Mouse (Mus musculus) liver, embryonic 12.5 days (tissue): ENCODE data around the gene Rbfox3. TPM values are rescaled to one million over a fixed set of nuclear protein-coding genes. Genes with fewer than 3 reads are reported as not detected.

Source experiments
- ATAC-seq: fragments of 200-750 bp; cut with Nextera tagmentation; 2 replicates; pipeline ENCODE4 v1.8.0; 2017; ENCODE audit warnings: moderate number of reproducible peaks, mild to moderate bottlenecking, moderate library complexity
- H3K27ac ChIP-seq: fragments of 300-500 bp; sonication (generic); 2 replicates; pipeline ENCODE4 v1.5.1; 2016; ENCODE audit warnings: mild to moderate bottlenecking
- H3K27me3 ChIP-seq: fragments of 300-500 bp; sonication (generic); replicated peaks from 2 replicates; pipeline ENCODE4 v1.6.1; 2016; ENCODE audit warnings: mild to moderate bottlenecking, moderate library complexity
- H3K36me3 ChIP-seq: fragments of 300-500 bp; sonication (generic); 2 replicates; pipeline ENCODE4 v1.6.1; 2016; ENCODE audit warnings: mild to moderate bottlenecking, moderate library complexity
- H3K4me1 ChIP-seq: fragments of 300-500 bp; sonication (generic); 2 replicates; pipeline ENCODE4 v1.6.1; 2016
- H3K4me2 ChIP-seq: fragments of 300-500 bp; sonication (generic); 2 replicates; pipeline ENCODE4 v1.6.1; 2016; ENCODE audit warnings: mild to moderate bottlenecking, moderate library complexity
- H3K4me3 ChIP-seq: fragments of 300-500 bp; sonication (generic); 2 replicates; pipeline ENCODE4 v1.5.1; 2016; ENCODE audit warnings: mild to moderate bottlenecking, moderate library complexity
- H3K9ac ChIP-seq: fragments of 300-500 bp; sonication (generic); 2 replicates; pipeline ENCODE4 v1.6.1; 2016; ENCODE audit warnings: mild to moderate bottlenecking, moderate library complexity
- H3K9me3 ChIP-seq: fragments of 300-500 bp; sonication (generic); replicated peaks from 2 replicates; pipeline ENCODE4 v1.6.1; 2016; ENCODE audit warnings: mild to moderate bottlenecking, moderate library complexity
- WGBS: fragments of 180-500 bp; shearing (Covaris S2); methylation state at CpG from one replicate; pipeline ENCODE4 v1.1.7; 2016; ENCODE audit not compliant: insufficient replicate concordance; 5-methylcytosine and 5-hydroxymethylcytosine counted together
- polyA plus RNA-seq: library from polyadenylated mRNA; unstranded; fragments of >200 nt; fragmentation: Nextera tagmentation; extraction: Ambion mirVana; gene quantifications from 2 replicates; pipeline ENCODE4 v1.2.1, GENCODE M21; 2016

The Rbfox3 gene
- polyA plus RNA-seq, 1 experiment from 2014 or later: 0.46 TPM

DNA sequence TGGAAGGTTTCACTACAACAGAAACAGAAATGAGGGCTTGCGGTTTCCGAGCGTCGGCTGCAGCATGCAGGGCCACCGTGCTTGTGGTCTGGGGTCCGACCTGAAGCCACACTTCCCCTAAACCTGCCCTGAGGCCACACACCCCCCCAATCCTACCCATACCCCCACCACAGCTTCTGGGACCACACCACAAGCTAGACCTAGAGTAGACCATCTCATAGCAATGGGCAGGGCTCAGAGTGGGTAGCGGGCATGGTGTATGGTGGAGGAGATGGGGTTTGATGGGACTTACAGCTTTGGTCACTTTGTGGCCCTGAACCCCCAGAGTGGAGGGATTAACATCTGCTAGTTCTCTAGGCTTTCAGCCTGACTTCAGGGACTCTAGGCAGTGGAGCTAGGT is 420.2 kb downstream of the Rbfox3 start:
- peaks cover 8% of the 10 kb centered on the region for H3K4me1 ChIP-seq
- WGBS: 76% methylated on average over 7 of the region's 7 CpGs
- H3K27me3 ChIP-seq: peaks cover 17% of the 10 kb centered on the region
- no peaks in the 10 kb centered on the region for H3K9me3 ChIP-seq
- H3K4me2 ChIP-seq: no peak overlapping the region
- no peak overlapping the region for H3K4me3 ChIP-seq
- H3K9ac ChIP-seq: no peak overlapping the region
- no peak overlapping the region for H3K27ac ChIP-seq
- H3K36me3 ChIP-seq: peaks cover 25% of the 10 kb centered on the region
- no peak for ATAC-seq

DNA sequence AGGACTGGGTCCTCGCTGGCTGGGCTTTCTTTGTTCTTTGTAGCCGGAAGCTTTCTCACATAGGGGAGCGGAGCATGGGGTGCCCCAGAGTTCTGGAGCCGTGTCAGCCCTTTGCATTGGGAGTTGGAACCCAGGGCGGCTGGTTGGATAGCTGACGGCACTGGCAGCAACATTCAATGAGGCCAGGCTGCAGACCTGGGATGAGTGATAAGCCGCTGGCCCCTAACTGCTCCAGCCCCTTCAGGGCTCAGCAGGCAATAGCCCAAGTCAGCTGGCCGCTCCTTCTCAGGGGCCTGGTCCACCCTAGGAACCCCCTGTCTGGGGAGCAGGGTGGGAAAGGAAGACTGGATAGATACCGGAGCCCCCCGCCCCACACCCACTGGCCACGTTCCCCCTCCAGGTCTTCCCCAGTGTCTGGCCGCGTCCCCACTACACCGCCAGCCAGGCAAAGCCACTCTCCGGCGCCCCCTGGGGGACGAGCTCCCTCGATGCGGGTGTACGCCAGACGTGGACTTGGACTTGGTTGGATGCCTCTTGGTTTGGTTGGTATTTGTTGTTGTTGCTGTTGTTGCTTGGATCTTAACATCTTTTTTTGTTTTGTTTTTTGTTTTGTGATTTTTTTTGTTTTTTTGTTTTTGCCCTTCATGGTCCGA is 420.7 kb downstream of the Rbfox3 start:
- Histone ChIP-seq H3K27ac (no peak overlapping the region; the same call in 1 of the 2 replicates), H3K9ac (peak overlapping the region; percentile 47), H3K4me2 (peak overlapping the region; percentile 63), H3K27me3 (peaks cover 12% of the 10 kb centered on the region; the same call in 1 of the 2 replicates), H3K4me1 (peaks cover 8% of the 10 kb centered on the region), H3K36me3 (peaks cover 30% of the 10 kb centered on the region), H3K9me3 (no peaks in the 10 kb centered on the region), H3K4me3 (peak overlapping the region; percentile 18)
- ATAC-seq: peak; percentile 70
- 17% methylated on average over 22 of the region's 22 CpGs for WGBS

DNA sequence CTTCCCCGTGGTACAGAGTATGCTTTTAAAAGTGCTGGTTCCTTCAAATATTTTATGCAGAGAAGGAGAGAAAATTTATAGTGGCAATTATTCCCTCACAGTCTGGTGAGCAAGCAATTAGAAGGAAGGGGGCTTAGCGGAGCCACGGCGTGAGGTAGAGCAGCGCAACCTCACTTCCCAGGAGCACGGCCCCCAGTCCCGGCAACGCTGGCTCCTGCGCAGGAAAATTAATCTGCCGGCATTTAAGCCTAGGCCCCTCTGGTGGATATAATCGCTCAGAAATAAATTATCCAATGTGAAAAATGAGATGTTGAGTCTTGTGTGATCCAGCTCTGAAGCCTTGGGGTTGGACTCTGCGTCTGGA is 422.5 kb downstream of the Rbfox3 start:
- Histone ChIP-seq H3K4me2 (no peak overlapping the region), H3K9me3 (no peaks in the 10 kb centered on the region), H3K4me1 (peaks cover 8% of the 10 kb centered on the region), H3K4me3 (no peak overlapping the region), H3K36me3 (peaks cover 48% of the 10 kb centered on the region), H3K27ac (no peak overlapping the region), H3K9ac (no peak overlapping the region), H3K27me3 (peaks cover 2% of the 10 kb centered on the region; the same call in 1 of the 2 replicates)
- 82% methylated on average over 12 of the region's 12 CpGs for WGBS
- no peak for ATAC-seq

DNA sequence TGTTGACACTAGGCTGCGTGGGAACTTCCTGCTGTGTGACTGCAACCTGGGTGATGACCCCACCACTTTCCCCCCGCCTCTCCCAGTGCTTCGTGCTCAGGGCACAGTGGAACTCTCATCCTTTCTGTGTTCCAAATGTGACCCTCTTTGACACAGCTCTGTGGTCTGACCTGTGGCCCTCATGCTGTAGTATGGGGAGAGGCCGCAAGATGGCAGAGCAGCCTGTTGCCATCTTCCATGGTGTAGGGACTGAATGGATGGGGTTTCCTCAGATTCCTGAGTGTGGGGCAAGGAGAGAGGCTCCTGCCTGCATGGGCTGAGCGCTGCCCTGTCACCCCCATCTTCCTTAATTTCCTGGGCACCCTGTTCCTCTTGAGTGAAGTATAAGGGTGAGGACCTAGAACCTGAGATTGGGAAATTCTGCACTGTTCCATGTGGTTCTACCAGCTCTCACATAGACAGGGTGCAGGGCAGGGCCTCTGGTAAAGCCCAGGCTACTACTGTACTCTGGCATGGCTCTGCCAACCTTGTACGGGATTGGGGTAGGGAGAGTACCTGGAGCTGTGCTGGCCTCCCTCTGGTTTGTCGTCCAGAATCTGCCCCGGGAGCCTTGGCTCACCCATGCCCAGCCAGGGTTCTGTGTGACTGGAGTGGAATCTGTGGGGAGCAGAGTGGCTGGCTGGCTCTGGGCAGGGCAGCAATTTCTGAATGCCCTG is 423.0 kb downstream of the Rbfox3 start:
- peaks cover 54% of the 10 kb centered on the region for H3K36me3 ChIP-seq
- no peaks in the 10 kb centered on the region; the same call in 1 of the 2 replicates for H3K27me3 ChIP-seq
- no peak overlapping the region for H3K4me2 ChIP-seq
- H3K9ac ChIP-seq: no peak overlapping the region
- H3K27ac ChIP-seq: no peak overlapping the region
- 77% methylated on average over 8 of the region's 8 CpGs for WGBS
- H3K4me1 ChIP-seq: peaks cover 8% of the 10 kb centered on the region
- no peak overlapping the region for H3K4me3 ChIP-seq
- no peak for ATAC-seq
- H3K9me3 ChIP-seq: no peaks in the 10 kb centered on the region

DNA sequence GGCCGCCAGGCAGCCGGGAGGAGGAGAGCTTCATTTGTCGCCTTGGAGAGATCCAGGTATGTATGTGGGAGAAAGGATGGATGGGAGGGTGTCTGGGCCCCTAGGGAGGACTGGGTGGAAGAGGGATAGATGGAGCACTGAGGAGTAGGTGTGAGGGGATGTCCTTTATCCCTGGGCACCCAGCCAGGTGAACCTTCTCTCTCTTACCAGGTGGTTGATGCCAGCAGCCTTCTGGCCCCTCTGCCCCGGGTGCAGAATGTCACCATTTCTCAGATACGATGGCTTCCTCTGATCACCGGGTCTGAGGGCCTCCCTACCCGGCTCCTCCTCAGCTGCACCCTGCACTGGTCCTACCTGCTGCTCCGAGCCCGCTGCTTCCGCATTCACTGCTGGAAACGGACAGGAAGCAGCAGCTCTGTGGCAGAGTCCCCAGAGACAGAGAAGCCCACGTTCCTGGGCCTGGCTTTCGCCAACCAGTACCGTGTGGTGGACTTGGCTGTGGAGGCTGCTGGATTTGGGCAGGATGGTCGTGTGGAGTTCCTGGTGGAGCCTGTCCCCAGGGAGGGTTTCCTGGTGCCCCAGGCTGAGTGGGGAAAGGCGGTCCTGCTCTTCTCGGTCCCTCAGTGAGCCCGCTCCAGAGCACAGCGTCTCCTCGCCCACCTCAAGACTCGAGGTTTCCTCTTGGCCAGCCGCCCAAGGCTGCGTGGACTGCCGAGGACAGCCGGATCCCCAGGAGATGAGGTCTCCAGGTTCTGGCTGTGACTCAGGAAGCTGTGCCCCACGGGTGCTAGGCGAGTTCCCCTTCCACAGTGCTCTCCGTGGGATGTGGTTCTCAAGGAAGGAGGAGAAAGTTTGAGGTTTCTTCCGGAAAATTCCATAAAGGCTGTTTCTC is 424.3 kb downstream of the Rbfox3 start:
- Histone ChIP-seq H3K4me3 (no peak overlapping the region), H3K4me1 (peaks cover 8% of the 10 kb centered on the region), H3K27me3 (no peaks in the 10 kb centered on the region; the same call in 1 of the 2 replicates), H3K36me3 (peaks cover 66% of the 10 kb centered on the region), H3K4me2 (no peak overlapping the region), H3K27ac (no peak overlapping the region), H3K9me3 (no peaks in the 10 kb centered on the region), H3K9ac (no peak overlapping the region)
- 80% methylated on average over 29 of the region's 29 CpGs for WGBS
- no peak for ATAC-seq

DNA sequence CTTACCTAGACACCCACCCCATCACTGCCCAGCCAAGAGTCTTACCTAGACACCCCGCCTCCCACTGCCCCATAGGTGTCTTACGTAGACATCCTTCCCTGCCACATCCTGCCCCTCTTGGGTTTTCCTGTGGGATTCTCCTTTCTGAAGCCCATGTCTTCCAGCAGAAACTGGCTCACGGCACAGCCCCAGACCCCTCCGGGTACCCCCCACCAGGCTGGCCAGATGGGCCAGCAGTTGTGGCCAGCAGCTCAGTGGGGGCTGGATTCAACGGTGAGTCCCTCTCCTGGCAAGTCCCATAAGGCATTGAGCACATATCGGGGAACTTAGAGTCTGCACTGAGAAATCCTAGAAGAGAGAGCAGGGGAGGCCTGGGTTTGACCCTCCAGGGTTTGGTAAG is 425.1 kb downstream of the Rbfox3 start:
- ATAC-seq: no peak
- no peaks in the 10 kb centered on the region; the same call in 1 of the 2 replicates for H3K27me3 ChIP-seq
- no peaks in the 10 kb centered on the region for H3K9me3 ChIP-seq
- H3K9ac ChIP-seq: no peak overlapping the region
- H3K4me3 ChIP-seq: no peak overlapping the region
- WGBS: 81% methylated on average over 6 of the region's 6 CpGs
- H3K36me3 ChIP-seq: peaks cover 74% of the 10 kb centered on the region
- no peak overlapping the region for H3K4me2 ChIP-seq
- H3K4me1 ChIP-seq: peaks cover 8% of the 10 kb centered on the region
- H3K27ac ChIP-seq: no peak overlapping the region

DNA sequence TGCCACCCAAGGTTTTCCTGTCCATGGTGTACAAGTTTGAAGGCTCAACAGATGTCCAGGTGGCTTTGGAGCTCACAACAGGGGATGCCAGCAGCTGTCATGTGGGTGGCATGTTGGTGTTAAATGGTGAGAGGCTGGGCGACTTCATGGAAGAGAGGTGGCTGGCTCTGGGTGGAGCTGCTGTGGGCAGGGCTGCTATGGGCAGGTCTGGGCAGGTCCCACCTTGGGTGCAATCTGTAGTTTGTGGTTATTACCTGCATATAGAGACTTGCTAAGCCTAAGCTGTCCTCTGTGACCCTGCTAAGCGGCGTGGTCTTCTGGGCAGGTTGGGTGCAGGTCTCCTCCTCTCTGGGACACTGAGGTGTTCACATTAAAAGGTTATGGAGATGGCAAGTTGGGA is 425.6 kb downstream of the Rbfox3 start:
- WGBS: 75% methylated on average over 3 of the region's 3 CpGs
- no peak overlapping the region for H3K4me3 ChIP-seq
- H3K36me3 ChIP-seq: peaks cover 79% of the 10 kb centered on the region
- no peak overlapping the region for H3K4me2 ChIP-seq
- H3K9ac ChIP-seq: no peak overlapping the region
- H3K27me3 ChIP-seq: no peaks in the 10 kb centered on the region; the same call in 1 of the 2 replicates
- no peaks in the 10 kb centered on the region for H3K9me3 ChIP-seq
- ATAC-seq: no peak
- H3K4me1 ChIP-seq: peaks cover 7% of the 10 kb centered on the region
- H3K27ac ChIP-seq: no peak overlapping the region

DNA sequence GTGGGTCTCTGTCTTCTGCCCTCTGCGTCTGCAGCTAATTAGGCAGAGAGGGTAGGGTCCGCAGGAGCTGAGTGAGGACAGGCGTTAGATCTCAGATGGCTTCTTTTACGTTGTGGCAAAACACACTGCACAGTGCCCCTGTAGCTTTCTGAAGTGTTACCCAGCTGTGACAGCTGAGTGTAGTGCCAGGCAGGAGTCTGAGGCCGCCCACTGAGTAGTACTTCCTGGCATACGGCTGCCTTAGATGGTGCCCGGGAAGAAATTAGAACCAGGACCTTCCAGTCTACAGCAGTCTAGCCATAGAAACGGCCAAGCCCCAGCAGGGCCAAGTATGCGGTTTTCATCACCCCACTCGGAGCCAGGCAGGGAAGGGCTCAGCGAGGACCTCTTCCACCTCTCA is 426.1 kb downstream of the Rbfox3 start:
- WGBS: 75% methylated on average over 11 of the region's 11 CpGs
- peaks cover 79% of the 10 kb centered on the region for H3K36me3 ChIP-seq
- H3K9me3 ChIP-seq: no peaks in the 10 kb centered on the region
- no peak for ATAC-seq
- no peak overlapping the region for H3K4me2 ChIP-seq
- no peak overlapping the region for H3K9ac ChIP-seq
- no peak overlapping the region for H3K27ac ChIP-seq
- peaks cover 3% of the 10 kb centered on the region for H3K4me1 ChIP-seq
- H3K4me3 ChIP-seq: no peak overlapping the region
- no peaks in the 10 kb centered on the region; the same call in 1 of the 2 replicates for H3K27me3 ChIP-seq

DNA sequence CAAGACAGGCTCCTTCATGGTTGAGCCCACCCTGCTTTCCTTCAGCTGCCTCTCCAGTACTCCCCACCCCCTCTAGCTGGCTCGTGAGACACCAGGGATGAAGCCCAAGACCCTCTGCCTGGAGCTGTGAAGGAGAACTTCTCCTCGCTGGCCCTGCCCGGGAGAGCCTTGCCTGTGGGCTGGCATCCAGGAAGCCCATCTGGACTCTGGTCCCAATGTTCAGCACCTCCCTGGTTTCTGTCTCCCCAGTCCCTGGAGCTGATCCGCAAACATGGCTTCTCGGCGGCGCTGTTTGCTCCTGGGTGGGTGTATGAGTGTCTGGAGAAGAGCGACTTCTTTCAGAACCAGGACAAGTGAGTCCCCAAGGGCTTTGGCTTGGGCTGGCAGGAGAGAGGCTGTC is 427.2 kb downstream of the Rbfox3 start:
- Histone ChIP-seq H3K27ac (no peak overlapping the region), H3K9ac (no peak overlapping the region), H3K27me3 (no peaks in the 10 kb centered on the region; the same call in 1 of the 2 replicates), H3K4me2 (no peak overlapping the region), H3K4me3 (no peak overlapping the region), H3K9me3 (no peaks in the 10 kb centered on the region), H3K4me1 (no peaks in the 10 kb centered on the region), H3K36me3 (peaks cover 89% of the 10 kb centered on the region)
- no peak for ATAC-seq
- WGBS: 91% methylated on average over 8 of the region's 8 CpGs

DNA sequence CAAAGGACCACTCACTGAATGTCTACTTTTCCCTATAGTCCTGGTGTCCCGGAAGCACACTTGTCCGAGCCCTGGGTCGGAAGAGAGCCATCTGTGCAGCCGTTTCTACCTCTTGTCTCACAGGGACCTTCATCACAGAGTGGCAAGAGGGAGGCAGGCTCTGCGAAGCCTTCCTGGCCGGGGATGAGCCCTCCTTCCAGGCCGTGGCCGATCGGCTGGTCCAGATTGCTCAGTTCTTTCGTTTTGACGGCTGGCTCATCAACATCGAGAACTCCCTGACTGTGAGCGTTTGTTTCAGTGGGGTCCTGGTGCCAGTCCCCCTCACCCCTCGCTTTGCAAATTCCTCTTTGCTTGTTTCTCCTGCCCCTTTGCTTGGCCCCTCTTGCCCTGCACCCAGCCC is 429.6 kb downstream of the Rbfox3 start:
- Histone ChIP-seq H3K27ac (no peak overlapping the region), H3K4me2 (no peak overlapping the region), H3K4me1 (peaks cover 16% of the 10 kb centered on the region), H3K9ac (no peak overlapping the region), H3K9me3 (no peaks in the 10 kb centered on the region), H3K27me3 (no peaks in the 10 kb centered on the region), H3K36me3 (peaks cover 74% of the 10 kb centered on the region), H3K4me3 (no peak overlapping the region)
- WGBS: 81% methylated on average over 14 of the region's 14 CpGs
- no peak for ATAC-seq

DNA sequence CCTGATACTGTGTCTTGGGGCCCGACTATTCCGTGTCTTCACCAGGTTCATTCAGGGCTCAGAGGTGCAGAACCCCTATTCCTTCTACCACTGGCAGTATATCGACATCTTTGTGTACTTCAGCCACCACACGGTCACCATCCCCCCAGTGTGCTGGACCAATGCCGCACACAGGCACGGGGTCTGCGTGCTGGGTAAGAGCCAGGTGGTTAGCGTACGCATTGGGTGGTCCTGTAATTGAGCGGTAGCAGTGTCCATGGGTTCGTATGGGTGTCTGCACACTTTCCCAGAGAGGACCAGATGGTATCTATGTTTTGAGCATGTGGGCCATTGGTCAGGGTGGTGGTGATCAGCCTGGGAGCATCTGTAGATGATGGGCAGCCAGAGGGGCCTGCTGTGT is 430.2 kb downstream of the Rbfox3 start:
- Histone ChIP-seq H3K36me3 (peaks cover 69% of the 10 kb centered on the region), H3K9me3 (no peaks in the 10 kb centered on the region), H3K27me3 (no peaks in the 10 kb centered on the region), H3K4me2 (no peak overlapping the region), H3K4me3 (no peak overlapping the region), H3K27ac (no peak overlapping the region), H3K4me1 (peaks cover 18% of the 10 kb centered on the region), H3K9ac (no peak overlapping the region)
- 87% methylated on average over 11 of the region's 11 CpGs for WGBS
- no peak for ATAC-seq

DNA sequence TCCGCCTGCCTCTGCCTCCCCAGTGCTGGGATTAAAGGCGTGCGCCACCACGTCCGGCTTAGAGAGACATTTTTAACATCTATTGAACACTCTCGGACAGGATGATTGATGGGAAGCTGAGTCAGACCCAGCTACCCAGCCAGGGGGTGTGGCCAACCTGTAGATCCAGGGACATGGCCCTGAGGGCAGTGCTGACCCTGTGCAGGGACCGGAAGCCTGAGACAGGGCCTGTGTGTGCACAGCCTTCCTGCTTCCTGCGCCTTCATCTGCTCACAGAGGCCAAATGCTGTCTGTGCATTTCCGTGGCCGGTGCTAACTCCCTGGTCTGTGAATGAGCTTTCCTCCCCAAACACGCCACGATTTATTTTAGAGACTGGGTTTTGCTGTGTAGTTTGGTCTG is 431.6 kb downstream of the Rbfox3 start:
- Histone ChIP-seq H3K9ac (no peak overlapping the region), H3K36me3 (peaks cover 54% of the 10 kb centered on the region), H3K4me2 (no peak overlapping the region), H3K27me3 (no peaks in the 10 kb centered on the region), H3K9me3 (no peaks in the 10 kb centered on the region), H3K4me3 (no peak overlapping the region), H3K4me1 (peaks cover 26% of the 10 kb centered on the region), H3K27ac (no peak overlapping the region)
- no peak for ATAC-seq
- 66% methylated on average over 12 of the region's 12 CpGs for WGBS
